Mouse (Mus musculus): ENCODE measurements at regions not wholly inside any gene's neighbourhood (a gene's known extent, or its start where the extent isn't known, plus 50 kb on each side); places are given as distances from the start of the nearest gene placed in this dataset.

- Histone ChIP-seq H3K36me3 (ENCODE audit: control insufficient read depth, insufficient read depth, low read length) (no peaks in the 10 kb centered on the region), H3K27ac (ENCODE audit: low read depth, low read length) (no peak overlapping the region), H3K4me1 (ENCODE audit: control insufficient read depth, insufficient read depth, low read length) (no peaks in the 10 kb centered on the region), H3K4me2 (ENCODE audit: low read depth) (no peak overlapping the region), H3K4me3 (ENCODE audit: low read depth, low read length) (no peak overlapping the region), H3K9me3 (ENCODE audit: control insufficient read depth, low read length) (no peaks in the 10 kb centered on the region), H3K27me3 (ENCODE audit: control insufficient read depth, insufficient read depth, low read length) (no peaks in the 10 kb centered on the region), H3K9ac (ENCODE audit: low read length) (no peak overlapping the region)
- DNase-seq (ENCODE audit: low spot score) (no peak), ATAC-seq (ENCODE audit: insufficient read depth, low FRiP score, low TSS enrichment) (no peak)
- 80% methylated on average over 4 of the region's 4 CpGs for WGBS
Measured at GRCm38 (mm10) chr11:89834068-89834467, 56.6 kb upstream of the Ankfn1 start.

GRCm38 (mm10) chr11:89831577-89832110 lies 54.2 kb upstream of the Ankfn1 start:
- DNase-seq (ENCODE audit: low spot score) (no peak), ATAC-seq (ENCODE audit: insufficient read depth, low FRiP score, low TSS enrichment) (no peak)
- Histone ChIP-seq H3K4me1 (ENCODE audit: control insufficient read depth, insufficient read depth, low read length) (no peaks in the 10 kb centered on the region), H3K9ac (ENCODE audit: low read length) (no peak overlapping the region), H3K27me3 (ENCODE audit: control insufficient read depth, insufficient read depth, low read length) (no peaks in the 10 kb centered on the region), H3K4me3 (ENCODE audit: low read depth, low read length) (no peak overlapping the region), H3K4me2 (ENCODE audit: low read depth) (no peak overlapping the region), H3K9me3 (ENCODE audit: control insufficient read depth, low read length) (no peaks in the 10 kb centered on the region), H3K36me3 (ENCODE audit: control insufficient read depth, insufficient read depth, low read length) (no peaks in the 10 kb centered on the region), H3K27ac (ENCODE audit: low read depth, low read length) (no peak overlapping the region)
- WGBS = 81% methylated on average over 8 of the region's 8 CpGs

Data from neural tube, embryonic 11.5 days (tissue).